25 mouse cellular contexts compared by ENCODE assay signal in the genomic region with DNA sequence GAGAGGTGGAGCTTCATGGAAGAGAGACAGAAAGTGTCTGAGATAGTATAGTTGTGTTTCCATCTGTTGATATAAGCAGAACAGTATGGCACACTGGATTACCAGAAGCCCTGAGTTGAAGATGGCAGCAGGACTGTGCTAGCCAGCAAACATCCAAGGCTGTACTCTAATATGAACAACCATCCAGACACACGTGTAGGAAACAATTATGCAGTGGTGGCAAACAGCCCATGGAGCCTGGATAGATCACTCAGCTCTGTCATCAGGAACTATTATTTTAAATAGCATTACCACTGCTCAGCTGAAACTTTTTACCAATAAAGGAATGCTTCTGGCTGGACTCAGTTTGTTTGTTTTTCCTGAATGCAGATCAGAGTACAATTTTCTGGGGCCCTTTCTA.
DNase-seq lines count a peak whose midpoint lies in the region; ATAC-seq and TF ChIP-seq lines count a peak whose summit lies in the region.
"Had no signal": no experiment of that assay in that cellular context is flagged by ENCODE, and none has a peak within 500 bp of the region (broad histone marks: within the 10 kb centered on the region; RNA-seq: fewer than 3 reads in every experiment).

No protein-coding gene starts in this region.

- no peaks in the 10 kb centered on the region for H3K36me3 ChIP-seq in heart, embryonic 16.5 days (ENCODE audit: control insufficient read depth, insufficient read depth)
- H3K36me3 ChIP-seq in liver, postnatal 0 days (replicated peaks; ENCODE audit: insufficient read depth, low read length): no peaks in the 10 kb centered on the region
- H3K36me3 ChIP-seq: forebrain, embryonic 10.5 days; liver, embryonic 15.5 days; midbrain, embryonic 12.5 days had no signal

- intact Hi-C loops in heart, postnatal 14 days (cut with DNase I): no loop called here

- no peak overlapping the region for H3K9ac ChIP-seq in heart, embryonic 16.5 days (ENCODE audit: low read length)
- no peak overlapping the region for H3K9ac ChIP-seq in liver, postnatal 0 days (replicated peaks)
- H3K9ac ChIP-seq: hindbrain, embryonic 14.5 days; liver, embryonic 15.5 days; midbrain, embryonic 12.5 days; neural tube, embryonic 15.5 days had no signal

- no peak for TF ChIP-seq CTCF in liver, postnatal 0 days (IDR thresholded peaks at IDR 0.05; ENCODE audit: low read depth)

- no peak for TF ChIP-seq EP300 in liver, postnatal 0 days (IDR thresholded peaks at IDR 0.05; ENCODE audit: low read depth)

- H3K4me2 ChIP-seq in heart, embryonic 16.5 days (ENCODE audit: low read depth, low read length): no peak overlapping the region
- H3K4me2 ChIP-seq in liver, postnatal 0 days (ENCODE audit: low read depth, low read length): no peak overlapping the region
- H3K4me2 ChIP-seq: hindbrain, embryonic 14.5 days; liver, embryonic 15.5 days; midbrain, embryonic 12.5 days; neural tube, embryonic 15.5 days had no signal

- DNase-seq in heart, postnatal 14 days: no peak
- DNase-seq in kidney, postnatal 10 days: peak; percentile 30
- no peak for DNase-seq in kidney, postnatal 36 days
- DNase-seq in 3T3-L1 (ENCODE audit: low read depth, low spot score) (peak; percentile 59), NIH3T3 (ENCODE audit: low read depth) (peak; percentile 91)
- DNase-seq in liver, postnatal 0 days: no peak
- DNase-seq: adrenal gland, postnatal 25 days; cerebellum, adult 9-10 months; gastrocnemius, postnatal 10 days; heart, postnatal 36 days; kidney, adult 9 months; liver; lung, postnatal 14 days; right cerebral cortex, adult 18-20 months; right cerebral cortex, postnatal 4 days; thymus, postnatal 14 days had no signal

- WGBS in heart, embryonic 16.5 days: 15% methylated on average over 1 of the region's 1 CpGs
- WGBS in liver, postnatal 0 days (ENCODE audit: insufficient replicate concordance): 53% methylated on average over 1 of the region's 1 CpGs

- H3K4me1 ChIP-seq in heart, embryonic 16.5 days (ENCODE audit: control insufficient read depth, insufficient read depth, low read length): peaks cover 10% of the 10 kb centered on the region
- no peaks in the 10 kb centered on the region for H3K4me1 ChIP-seq in liver, postnatal 0 days (ENCODE audit: insufficient read depth)
- H3K4me1 ChIP-seq: liver, embryonic 15.5 days; midbrain, embryonic 12.5 days; neural tube, embryonic 15.5 days had no signal

- no peaks in the 10 kb centered on the region for H3K9me3 ChIP-seq in heart, embryonic 16.5 days (replicated peaks; ENCODE audit: control insufficient read depth, low read length)
- no peaks in the 10 kb centered on the region for H3K9me3 ChIP-seq in liver, postnatal 0 days (ENCODE audit: low read length)
- H3K9me3 ChIP-seq: forebrain, embryonic 10.5 days; liver, embryonic 15.5 days; midbrain, embryonic 12.5 days; neural tube, embryonic 15.5 days had no signal

- H3K4me3 ChIP-seq in heart, embryonic 16.5 days (ENCODE audit: low read length): no peak overlapping the region
- no peak overlapping the region for H3K4me3 ChIP-seq in liver, postnatal 0 days (ENCODE audit: low read depth, low read length)
- H3K4me3 ChIP-seq: forebrain, embryonic 10.5 days; left cerebral cortex, adult 2 months; liver, embryonic 15.5 days; midbrain, embryonic 12.5 days; neural tube, embryonic 15.5 days had no signal

- peak; percentile 28; the same call in 1 of the 2 replicates for ATAC-seq in heart, embryonic 16.5 days (replicated peaks; ENCODE audit: extremely low read depth, insufficient read depth, low FRiP score)
- no peak for ATAC-seq in liver, postnatal 0 days
- ATAC-seq: forebrain, embryonic 16.5 days; inflammation-experienced regulatory T-cells, adult 6 months had no signal

- no peak overlapping the region; the same call in 1 of the 2 replicates for H3K27ac ChIP-seq in heart, embryonic 16.5 days (ENCODE audit: low read length)
- no peak overlapping the region for H3K27ac ChIP-seq in liver, postnatal 0 days (ENCODE audit: low read depth)
- H3K27ac ChIP-seq: forebrain, embryonic 10.5 days; hindbrain, embryonic 14.5 days; left cerebral cortex, adult 2 months; liver, embryonic 15.5 days; midbrain, embryonic 12.5 days; neural tube, embryonic 15.5 days had no signal

- no peaks in the 10 kb centered on the region for H3K27me3 ChIP-seq in heart, embryonic 16.5 days (ENCODE audit: control insufficient read depth, insufficient read depth, low read length)
- H3K27me3 ChIP-seq in liver, postnatal 0 days (ENCODE audit: insufficient read depth, low read length): no peaks in the 10 kb centered on the region
- H3K27me3 ChIP-seq: liver, embryonic 15.5 days; midbrain, embryonic 12.5 days; neural tube, embryonic 15.5 days had no signal

Comparison
In these comparisons a context has a peak if more than half of its experiments do, and no peak if none do; other contexts are left out.
1. DNase-seq: peak in kidney, postnatal 10 days (single experiment), 3T3-L1 (single experiment) and NIH3T3 (single experiment); none in heart, postnatal 14 days (0 of 2), kidney, postnatal 36 days (0 of 2) and liver, postnatal 0 days (single experiment).